Mouse (Mus musculus): ENCODE data around the gene Gm39115.

DNA sequence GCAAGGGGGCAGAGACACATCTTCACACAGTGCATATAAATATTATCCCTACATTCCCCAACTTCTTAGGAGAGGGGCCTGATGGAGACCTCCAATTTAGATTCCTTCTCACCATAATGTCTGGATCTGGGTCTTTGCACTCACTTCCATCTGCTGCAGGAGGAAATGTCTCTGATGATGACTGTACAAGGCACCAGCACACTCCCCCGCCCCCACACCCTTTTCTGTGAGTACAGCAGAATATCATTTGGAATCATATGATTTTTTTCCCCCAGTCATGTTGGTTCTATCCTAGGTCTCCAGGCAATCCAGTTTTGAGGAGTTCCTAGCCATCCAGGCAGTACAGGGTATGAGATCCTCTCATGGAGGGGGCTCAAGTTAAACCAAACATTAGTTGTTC, 42.9 kb upstream of the Gm39115 start:
- TF ChIP-seq CTCF (IDR thresholded peaks at IDR 0.05; ENCODE audit: borderline replicate concordance, insufficient read depth, low read length) (no peak), POLR2A (IDR thresholded peaks at IDR 0.05; ENCODE audit: low read depth, low read length) (no peak)
